Mouse (Mus musculus) midbrain, embryonic 11.5 days (tissue): ENCODE measurements around the gene Cdk19. TPM values are rescaled to one million over a fixed set of nuclear protein-coding genes. Genes with fewer than 3 reads are reported as not detected.
A peak's percentile ranks its signal among the peaks of the same experiment; 100 is the strongest.

Source experiments
- ATAC-seq: fragments of 200-750 bp; cut with Nextera tagmentation; 2 replicates; pipeline ENCODE4 v1.8.0; 2017; ENCODE audit warnings: moderate TSS enrichment, moderate library complexity; ENCODE audit not compliant: low FRiP score
- DNase-seq: peaks from one replicate; pipeline ENCODE4 v3.0.0; 2015; ENCODE audit warnings: low spot score; ENCODE audit errors: missing footprints
- H3K27ac ChIP-seq: fragments of 300-500 bp; sonication (generic); 2 replicates; pipeline ENCODE4 v1.5.1; 2014; ENCODE audit warnings: low read depth, low read length
- H3K27me3 ChIP-seq: fragments of 300-500 bp; sonication (generic); 2 replicates; pipeline ENCODE4 v1.6.1; 2014; ENCODE audit warnings: mild to moderate bottlenecking, low read length, moderate library complexity, mixed read lengths; ENCODE audit not compliant: control insufficient read depth, insufficient read depth
- H3K36me3 ChIP-seq: fragments of 300-500 bp; sonication (generic); 2 replicates; pipeline ENCODE4 v1.6.1; 2014; ENCODE audit warnings: mild to moderate bottlenecking, low read length, moderate library complexity, mixed read lengths; ENCODE audit not compliant: control insufficient read depth, insufficient read depth
- H3K4me1 ChIP-seq: fragments of 300-500 bp; sonication (generic); 2 replicates; pipeline ENCODE4 v1.6.1; 2014; ENCODE audit warnings: low read length; ENCODE audit not compliant: control insufficient read depth, insufficient read depth
- H3K4me2 ChIP-seq: fragments of 300-500 bp; sonication (generic); 2 replicates; pipeline ENCODE4 v1.6.1; 2014; ENCODE audit warnings: mild to moderate bottlenecking, moderate library complexity
- H3K4me3 ChIP-seq: fragments of 300-500 bp; sonication (generic); 2 replicates; pipeline ENCODE4 v1.5.1; 2014; ENCODE audit warnings: low read depth, low read length
- H3K9ac ChIP-seq: fragments of 300-500 bp; sonication (generic); 2 replicates; pipeline ENCODE4 v1.6.1; 2014; ENCODE audit warnings: low read length
- H3K9me3 ChIP-seq: fragments of 300-500 bp; sonication (generic); 2 replicates; pipeline ENCODE4 v1.6.1; 2016; ENCODE audit warnings: low read length; ENCODE audit not compliant: control insufficient read depth
- WGBS: fragments of 180-500 bp; shearing (Covaris S2); extraction: QIAGEN DNeasy Blood & Tissue Kit; methylation state at CpG from one replicate; pipeline ENCODE4 v1.1.7; 2014; 5-methylcytosine and 5-hydroxymethylcytosine counted together
- polyA plus RNA-seq: library from polyadenylated mRNA; unstranded; fragments of >200 nt; fragmentation: Nextera tagmentation; extraction: Ambion mirVana; gene quantifications from 2 replicates; pipeline ENCODE4 v1.2.1, GENCODE M21; 2014

The Cdk19 gene
- polyA plus RNA-seq, 1 experiment from 2014 or later: 7.3 TPM

- Histone ChIP-seq H3K36me3 (no peaks in the 10 kb centered on the region), H3K27me3 (no peaks in the 10 kb centered on the region), H3K27ac (no peak overlapping the region), H3K9me3 (no peaks in the 10 kb centered on the region), H3K4me2 (no peak overlapping the region), H3K4me3 (no peak overlapping the region), H3K9ac (no peak overlapping the region), H3K4me1 (no peaks in the 10 kb centered on the region)
- DNase-seq: no peak
- WGBS: 86% methylated on average over 2 of the region's 2 CpGs
- no peak for ATAC-seq
Measured at GRCm38 (mm10) chr10:40399328-40399727, 60.0 kb downstream of the Cdk19 start.

GRCm38 (mm10) chr10:40400293-40400692, 60.9 kb downstream of the Cdk19 start:
- H3K36me3 ChIP-seq: no peaks in the 10 kb centered on the region

GRCm38 (mm10) chr10:40406655-40407054, 67.3 kb downstream of the Cdk19 start:
- no peaks in the 10 kb centered on the region for H3K36me3 ChIP-seq
- H3K4me1 ChIP-seq: no peaks in the 10 kb centered on the region
- ATAC-seq: no peak
- H3K9ac ChIP-seq: no peak overlapping the region
- H3K27ac ChIP-seq: no peak overlapping the region
- DNase-seq: no peak
- H3K4me2 ChIP-seq: no peak overlapping the region
- H3K4me3 ChIP-seq: no peak overlapping the region
- WGBS: 84% methylated on average over 3 of the region's 3 CpGs
- H3K27me3 ChIP-seq: no peaks in the 10 kb centered on the region
- no peaks in the 10 kb centered on the region for H3K9me3 ChIP-seq

More at GRCm38 (mm10) chr10:40400293-40400692, 60.9 kb downstream of the Cdk19 start:
- 88% methylated on average over 4 of the region's 4 CpGs for WGBS
- Histone ChIP-seq H3K27me3 (no peaks in the 10 kb centered on the region), H3K9me3 (no peaks in the 10 kb centered on the region), H3K4me1 (no peaks in the 10 kb centered on the region), H3K4me2 (no peak overlapping the region), H3K4me3 (no peak overlapping the region), H3K27ac (no peak overlapping the region), H3K9ac (no peak overlapping the region)
- DNase-seq (no peak), ATAC-seq (no peak)

- Histone ChIP-seq H3K27me3 (no peaks in the 10 kb centered on the region), H3K27ac (no peak overlapping the region), H3K9ac (no peak overlapping the region), H3K4me3 (no peak overlapping the region), H3K9me3 (no peaks in the 10 kb centered on the region), H3K4me2 (no peak overlapping the region), H3K36me3 (no peaks in the 10 kb centered on the region), H3K4me1 (no peaks in the 10 kb centered on the region)
- WGBS: 87% methylated on average over 2 of the region's 2 CpGs
- ATAC-seq (no peak), DNase-seq (no peak)
Measured at GRCm38 (mm10) chr10:40409336-40409735, 70.0 kb downstream of the Cdk19 start.

- H3K36me3 ChIP-seq: no peaks in the 10 kb centered on the region
- H3K27me3 ChIP-seq: no peaks in the 10 kb centered on the region
- H3K4me1 ChIP-seq: no peaks in the 10 kb centered on the region
- no peak overlapping the region for H3K4me2 ChIP-seq
- no peak overlapping the region for H3K9ac ChIP-seq
- 96% methylated on average over 2 of the region's 2 CpGs for WGBS
- DNase-seq (no peak), ATAC-seq (no peak)
- H3K27ac ChIP-seq: no peak overlapping the region
- H3K9me3 ChIP-seq: no peaks in the 10 kb centered on the region
- no peak overlapping the region for H3K4me3 ChIP-seq
Measured at GRCm38 (mm10) chr10:40411370-40411769, 72.0 kb downstream of the Cdk19 start.

GRCm38 (mm10) chr10:40416944-40417343, 77.6 kb downstream of the Cdk19 start:
- Histone ChIP-seq H3K9me3 (no peaks in the 10 kb centered on the region), H3K36me3 (no peaks in the 10 kb centered on the region), H3K4me1 (no peaks in the 10 kb centered on the region), H3K27me3 (no peaks in the 10 kb centered on the region), H3K9ac (no peak overlapping the region), H3K4me3 (no peak overlapping the region), H3K27ac (no peak overlapping the region), H3K4me2 (no peak overlapping the region)
- DNase-seq: no peak
- ATAC-seq: no peak
- WGBS: 88% methylated on average over 7 of the region's 7 CpGs

- ATAC-seq: no peak
Measured at GRCm38 (mm10) chr10:40419841-40420240, 80.5 kb downstream of the Cdk19 start.

GRCm38 (mm10) chr10:40420703-40421102, 81.3 kb downstream of the Cdk19 start:
- 87% methylated on average over 2 of the region's 2 CpGs for WGBS
- no peak overlapping the region for H3K27ac ChIP-seq

More at GRCm38 (mm10) chr10:40419841-40420240, 80.5 kb downstream of the Cdk19 start:
- no peaks in the 10 kb centered on the region for H3K27me3 ChIP-seq
- no peak overlapping the region for H3K27ac ChIP-seq
- H3K4me2 ChIP-seq: no peak overlapping the region
- no peaks in the 10 kb centered on the region for H3K4me1 ChIP-seq
- H3K4me3 ChIP-seq: no peak overlapping the region
- WGBS: 84% methylated on average over 4 of the region's 4 CpGs
- no peaks in the 10 kb centered on the region for H3K9me3 ChIP-seq
- no peaks in the 10 kb centered on the region for H3K36me3 ChIP-seq
- DNase-seq: no peak
- H3K9ac ChIP-seq: no peak overlapping the region

GRCm38 (mm10) chr10:40421724-40422123, 82.4 kb downstream of the Cdk19 start:
- WGBS: 85% methylated on average over 2 of the region's 2 CpGs
- no peak for ATAC-seq
- H3K36me3 ChIP-seq: no peaks in the 10 kb centered on the region

More at GRCm38 (mm10) chr10:40420703-40421102, 81.3 kb downstream of the Cdk19 start:
- no peaks in the 10 kb centered on the region for H3K27me3 ChIP-seq
- H3K4me3 ChIP-seq: no peak overlapping the region
- no peaks in the 10 kb centered on the region for H3K36me3 ChIP-seq
- DNase-seq (peak; percentile 80), ATAC-seq (no peak)
- H3K4me1 ChIP-seq: peaks cover 5% of the 10 kb centered on the region
- H3K9me3 ChIP-seq: no peaks in the 10 kb centered on the region
- H3K9ac ChIP-seq: no peak overlapping the region
- H3K4me2 ChIP-seq: no peak overlapping the region

GRCm38 (mm10) chr10:40422696-40423095, 83.3 kb downstream of the Cdk19 start:
- Histone ChIP-seq H3K4me2 (no peak overlapping the region), H3K36me3 (no peaks in the 10 kb centered on the region), H3K27me3 (no peaks in the 10 kb centered on the region), H3K4me1 (peaks cover 7% of the 10 kb centered on the region), H3K9ac (no peak overlapping the region), H3K4me3 (no peak overlapping the region), H3K9me3 (no peaks in the 10 kb centered on the region), H3K27ac (no peak overlapping the region)
- 63% methylated on average over 4 of the region's 4 CpGs for WGBS
- ATAC-seq (no peak), DNase-seq (no peak)

More at GRCm38 (mm10) chr10:40421724-40422123, 82.4 kb downstream of the Cdk19 start:
- H3K27me3 ChIP-seq: no peaks in the 10 kb centered on the region
- H3K27ac ChIP-seq: no peak overlapping the region
- no peaks in the 10 kb centered on the region for H3K9me3 ChIP-seq
- H3K4me3 ChIP-seq: no peak overlapping the region
- no peak overlapping the region for H3K4me2 ChIP-seq
- no peak for DNase-seq
- no peak overlapping the region for H3K9ac ChIP-seq
- H3K4me1 ChIP-seq: peaks cover 7% of the 10 kb centered on the region
